Mouse (Mus musculus): ENCODE data around the gene Ccl8. TPM values are rescaled to one million over a fixed set of nuclear protein-coding genes. Genes with fewer than 3 reads are reported as not detected.

Gene Ccl8
- total RNA-seq (2014; fragmentation: Nextera tagmentation) (not detected in 2 replicates), total RNA-seq (2017) (not detected in 2 replicates), polyA plus RNA-seq (2012) (not detected in 2 replicates)

- Histone ChIP-seq H3K4me1 (ENCODE audit: insufficient read depth, low read depth, low read length) (no peaks in the 10 kb centered on the region), H3K4me3 (ENCODE audit: low read depth, low read length) (no peak within 1 kb of the TSS), H3K36me3 (replicated peaks) (no peaks in the 10 kb centered on the region), H3K27me3 (ENCODE audit: insufficient read depth, low read length) (no peaks in the 10 kb centered on the region), H3K9me3 (replicated peaks) (peaks cover 15% of the 10 kb centered on the region)
- TF ChIP-seq TAL1 (conservative IDR thresholded peaks at IDR 0.05; ENCODE audit: low read depth, low read length) (no peak), GATA2 (IDR thresholded peaks at IDR 0.05; ENCODE audit: borderline replicate concordance, low read depth, low read length) (no peak), CTCF (IDR thresholded peaks at IDR 0.05; ENCODE audit: low read depth, low read length) (no peak), POLR2AphosphoS5 (IDR thresholded peaks at IDR 0.05; ENCODE audit: insufficient replicate concordance, low read depth, low read length) (no peak)
- no peak for ATAC-seq (ENCODE audit: extremely low read depth, insufficient number of reproducible peaks, low FRiP score, poor library complexity, severe bottlenecking)
- DNase-seq (ENCODE audit: low spot score), result no peak
Measured at GRCm38 (mm10) chr11:82114885-82115284, at the start of gene Ccl8. TSS of gene Ccl8 (plus strand) at chr11:82115185.

GRCm38 (mm10) chr11:82066953-82067571 lies 47.9 kb upstream of the Ccl8 start:
- H3K36me3 ChIP-seq (replicated peaks), result no peaks in the 10 kb centered on the region
- no peak overlapping the region for H3K4me3 ChIP-seq (ENCODE audit: low read depth, low read length)
- no peaks in the 10 kb centered on the region for H3K27me3 ChIP-seq (ENCODE audit: insufficient read depth, low read length)
- TF ChIP-seq CTCF (IDR thresholded peaks at IDR 0.05; ENCODE audit: low read depth, low read length) (no peak), GATA2 (IDR thresholded peaks at IDR 0.05; ENCODE audit: borderline replicate concordance, low read depth, low read length) (no peak), TAL1 (conservative IDR thresholded peaks at IDR 0.05; ENCODE audit: low read depth, low read length) (no peak), POLR2AphosphoS5 (IDR thresholded peaks at IDR 0.05; ENCODE audit: insufficient replicate concordance, low read depth, low read length) (no peak), GATA1 (IDR thresholded peaks at IDR 0.05; ENCODE audit: borderline replicate concordance, low read length) (no peak)
- H3K9me3 ChIP-seq (replicated peaks), result peaks cover 40% of the 10 kb centered on the region
- ATAC-seq (ENCODE audit: extremely low read depth, insufficient number of reproducible peaks, low FRiP score, poor library complexity, severe bottlenecking) (no peak), DNase-seq (ENCODE audit: low spot score) (no peak)
- H3K4me1 ChIP-seq (ENCODE audit: insufficient read depth, low read depth, low read length), result no peaks in the 10 kb centered on the region

DNA sequence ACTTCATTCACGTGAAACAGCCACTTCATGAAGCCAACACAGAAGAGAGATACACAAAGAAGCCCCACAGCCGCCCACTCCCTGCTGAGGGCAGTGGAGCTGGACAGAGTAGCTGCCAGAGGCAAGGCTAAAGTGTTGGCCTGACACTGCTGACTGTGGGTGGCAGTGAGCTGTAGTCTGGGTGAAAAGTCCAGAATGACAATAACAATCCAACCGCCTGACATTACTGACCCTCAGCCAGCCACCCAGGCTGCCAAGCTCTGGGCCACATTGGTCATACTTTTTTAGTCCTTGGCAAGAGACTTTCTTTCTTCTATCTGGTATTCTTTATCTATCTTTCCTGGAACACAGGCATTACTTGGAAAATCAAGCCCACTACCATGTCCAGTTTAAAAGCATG lies 43.9 kb upstream of the Ccl8 start:
- H3K4me3 ChIP-seq (ENCODE audit: low read depth, low read length), result no peak overlapping the region
- TF ChIP-seq GATA1 (IDR thresholded peaks at IDR 0.05; ENCODE audit: borderline replicate concordance, low read length), result no peak
- no peak for TF ChIP-seq GATA2 (IDR thresholded peaks at IDR 0.05; ENCODE audit: borderline replicate concordance, low read depth, low read length)
- no peak for TF ChIP-seq POLR2AphosphoS5 (IDR thresholded peaks at IDR 0.05; ENCODE audit: insufficient replicate concordance, low read depth, low read length)
- no peak for TF ChIP-seq TAL1 (conservative IDR thresholded peaks at IDR 0.05; ENCODE audit: low read depth, low read length)
- TF ChIP-seq CTCF (IDR thresholded peaks at IDR 0.05; ENCODE audit: low read depth, low read length), result no peak
- no peak for DNase-seq (ENCODE audit: low spot score)
- H3K27me3 ChIP-seq (ENCODE audit: insufficient read depth, low read length), result no peaks in the 10 kb centered on the region
- no peaks in the 10 kb centered on the region for H3K4me1 ChIP-seq (ENCODE audit: insufficient read depth, low read depth, low read length)
- H3K9me3 ChIP-seq (replicated peaks), result peaks cover 59% of the 10 kb centered on the region
- no peak for ATAC-seq (ENCODE audit: extremely low read depth, insufficient number of reproducible peaks, low FRiP score, poor library complexity, severe bottlenecking)
- no peaks in the 10 kb centered on the region for H3K36me3 ChIP-seq (replicated peaks)

- Histone ChIP-seq H3K4me3 (ENCODE audit: low read depth, low read length) (no peak overlapping the region), H3K27me3 (ENCODE audit: insufficient read depth, low read length) (no peaks in the 10 kb centered on the region), H3K4me1 (ENCODE audit: insufficient read depth, low read depth, low read length) (no peaks in the 10 kb centered on the region), H3K9me3 (replicated peaks) (peaks cover 57% of the 10 kb centered on the region), H3K36me3 (replicated peaks) (no peaks in the 10 kb centered on the region)
- DNase-seq (ENCODE audit: low spot score) (no peak), ATAC-seq (ENCODE audit: extremely low read depth, insufficient number of reproducible peaks, low FRiP score, poor library complexity, severe bottlenecking) (no peak)
- TF ChIP-seq POLR2AphosphoS5 (IDR thresholded peaks at IDR 0.05; ENCODE audit: insufficient replicate concordance, low read depth, low read length) (no peak), GATA1 (IDR thresholded peaks at IDR 0.05; ENCODE audit: borderline replicate concordance, low read length) (no peak), TAL1 (conservative IDR thresholded peaks at IDR 0.05; ENCODE audit: low read depth, low read length) (no peak)
Measured at GRCm38 (mm10) chr11:82072374-82072773, 42.6 kb upstream of the Ccl8 start.

DNA sequence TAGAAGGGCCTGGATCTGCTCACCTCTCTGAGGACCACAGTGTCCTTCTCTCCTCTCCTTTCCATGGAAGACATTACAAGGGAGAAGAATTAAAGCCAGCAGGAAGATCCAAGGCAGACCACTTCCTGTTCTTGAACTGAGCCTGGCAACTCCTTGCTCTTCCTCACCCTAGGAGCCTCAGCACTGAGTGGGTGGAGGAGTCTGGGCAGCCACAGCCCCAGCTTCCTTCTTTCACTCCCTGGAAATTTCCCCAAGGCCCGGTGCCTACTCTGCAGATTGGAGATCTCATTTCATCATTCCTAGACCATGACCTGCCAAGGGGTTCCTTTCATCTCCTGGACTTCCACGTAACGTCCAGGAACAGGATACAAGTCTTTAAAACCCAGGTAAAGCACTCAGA lies 42.0 kb upstream of the Ccl8 start:
- DNase-seq (ENCODE audit: low spot score) (no peak), ATAC-seq (ENCODE audit: extremely low read depth, insufficient number of reproducible peaks, low FRiP score, poor library complexity, severe bottlenecking) (no peak)
- no peaks in the 10 kb centered on the region for H3K4me1 ChIP-seq (ENCODE audit: insufficient read depth, low read depth, low read length)
- H3K4me3 ChIP-seq (ENCODE audit: low read depth, low read length), result no peak overlapping the region
- H3K9me3 ChIP-seq (replicated peaks), result peaks cover 57% of the 10 kb centered on the region
- TF ChIP-seq GATA1 (IDR thresholded peaks at IDR 0.05; ENCODE audit: borderline replicate concordance, low read length) (no peak), POLR2AphosphoS5 (IDR thresholded peaks at IDR 0.05; ENCODE audit: insufficient replicate concordance, low read depth, low read length) (no peak), GATA2 (IDR thresholded peaks at IDR 0.05; ENCODE audit: borderline replicate concordance, low read depth, low read length) (no peak), CTCF (IDR thresholded peaks at IDR 0.05; ENCODE audit: low read depth, low read length) (no peak), TAL1 (conservative IDR thresholded peaks at IDR 0.05; ENCODE audit: low read depth, low read length) (no peak)
- no peaks in the 10 kb centered on the region for H3K36me3 ChIP-seq (replicated peaks)
- H3K27me3 ChIP-seq (ENCODE audit: insufficient read depth, low read length), result no peaks in the 10 kb centered on the region

DNA sequence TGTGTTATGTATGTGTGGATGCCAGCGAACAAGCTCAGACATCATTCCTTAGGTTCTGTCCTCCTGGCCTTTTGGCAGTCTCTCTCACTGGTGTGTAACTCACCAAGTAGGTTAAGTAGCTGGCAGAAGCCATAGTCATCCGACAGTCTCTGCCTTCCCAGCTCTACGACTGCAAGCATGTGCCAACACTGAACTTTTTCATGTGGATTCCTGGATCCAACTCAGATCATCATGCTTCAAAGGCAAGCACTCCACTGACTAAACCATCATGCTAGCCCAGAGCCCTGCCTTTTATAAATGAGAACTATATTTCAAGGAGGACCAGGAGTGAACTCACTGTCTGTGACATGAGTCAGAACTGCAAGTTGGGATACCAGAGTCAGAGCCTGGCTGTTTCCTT lies 41.3 kb upstream of the Ccl8 start:
- ATAC-seq (ENCODE audit: extremely low read depth, insufficient number of reproducible peaks, low FRiP score, poor library complexity, severe bottlenecking), result no peak
- Histone ChIP-seq H3K36me3 (replicated peaks) (no peaks in the 10 kb centered on the region), H3K27me3 (ENCODE audit: insufficient read depth, low read length) (no peaks in the 10 kb centered on the region), H3K9me3 (replicated peaks) (peaks cover 54% of the 10 kb centered on the region), H3K4me3 (ENCODE audit: low read depth, low read length) (no peak overlapping the region), H3K4me1 (ENCODE audit: insufficient read depth, low read depth, low read length) (no peaks in the 10 kb centered on the region)
- no peak for DNase-seq (ENCODE audit: low spot score)
- TF ChIP-seq TAL1 (conservative IDR thresholded peaks at IDR 0.05; ENCODE audit: low read depth, low read length) (no peak), GATA2 (IDR thresholded peaks at IDR 0.05; ENCODE audit: borderline replicate concordance, low read depth, low read length) (no peak), GATA1 (IDR thresholded peaks at IDR 0.05; ENCODE audit: borderline replicate concordance, low read length) (no peak), CTCF (IDR thresholded peaks at IDR 0.05; ENCODE audit: low read depth, low read length) (no peak), POLR2AphosphoS5 (IDR thresholded peaks at IDR 0.05; ENCODE audit: insufficient replicate concordance, low read depth, low read length) (no peak)

Measured in G1E (cell line).